In genomic region chr14:49801444-49801843, GRCm38 (mm10) we compare ENCODE assay signal across 9 mouse cellular contexts.
DNase-seq lines count a peak whose midpoint lies in the region; TF ChIP-seq lines count a peak whose summit lies in the region.
"Had no signal": no experiment of that assay in that cellular context is flagged by ENCODE, and none has a peak within 500 bp of the region (broad histone marks: within the 10 kb centered on the region; RNA-seq: fewer than 3 reads in every experiment).

No protein-coding gene starts in this region.

- peak; percentile 43 for TF ChIP-seq CTCF in E14TG2a.4 (conservative IDR thresholded peaks at IDR 0.05; ENCODE audit: low read length)

- H3K27me3 ChIP-seq in E14TG2a.4 (ENCODE audit: insufficient read depth, low read length), result no peaks in the 10 kb centered on the region
- H3K27me3 ChIP-seq: neural tube, embryonic 12.5 days had no signal

- H3K4me1 ChIP-seq in E14TG2a.4 (replicated peaks; ENCODE audit: low read depth, low read length), result no peaks in the 10 kb centered on the region
- H3K4me1 ChIP-seq: neural tube, embryonic 12.5 days had no signal

- H3K4me3 ChIP-seq in E14TG2a.4 (replicated peaks; ENCODE audit: low read length), result no peak overlapping the region
- H3K4me3 ChIP-seq: neural tube, embryonic 12.5 days had no signal

- DNase-seq in kidney, adult 9 months, result peak; percentile 17
- no peak for DNase-seq in kidney, adult 11 months
- peak; percentile 84 for DNase-seq in brain, adult 2 months (ENCODE audit: low read depth, low spot score)
- peak; percentile 40 for DNase-seq in forelimb bud, embryonic 11.5 days (ENCODE audit: low read depth, low spot score)
- peak; percentile 16 for DNase-seq in retina, postnatal 7 days (ENCODE audit: low read depth, low spot score)
- no peak for DNase-seq in urinary bladder, adult 18-20 months (ENCODE audit: low spot score in 2 of 2)
- no peak for DNase-seq in B cell, adult 2 months

- peaks cover 14% of the 10 kb centered on the region for H3K9me3 ChIP-seq in E14TG2a.4 (ENCODE audit: low read length)
- H3K9me3 ChIP-seq: neural tube, embryonic 12.5 days had no signal

- H3K36me3 ChIP-seq in E14TG2a.4 (ENCODE audit: insufficient read depth, low read length), result no peaks in the 10 kb centered on the region
- H3K36me3 ChIP-seq: neural tube, embryonic 12.5 days had no signal

Comparison
In these comparisons a context has a peak if more than half of its experiments do, and no peak if none do; other contexts are left out.
1. DNase-seq: peak in kidney, adult 9 months (single experiment), brain, adult 2 months (single experiment), forelimb bud, embryonic 11.5 days (single experiment) and retina, postnatal 7 days (single experiment); none in kidney, adult 11 months (single experiment), urinary bladder, adult 18-20 months (0 of 2) and B cell, adult 2 months (0 of 2).